Mouse (Mus musculus) neural tube, embryonic 13.5 days (tissue): ENCODE results near the gene Dtx1. TPM values are rescaled to one million over a fixed set of nuclear protein-coding genes. Genes with fewer than 3 reads are reported as not detected.

Experiments
- ATAC-seq: fragments of 200-750 bp; cut with Nextera tagmentation; 2 replicates; pipeline ENCODE4 v1.8.0; 2017; ENCODE audit warnings: low read depth, mild to moderate bottlenecking, moderate TSS enrichment, moderate library complexity
- H3K27ac ChIP-seq: fragments of 300-500 bp; sonication (generic); replicated peaks from 2 replicates; pipeline ENCODE4 v1.5.1; 2015; ENCODE audit warnings: moderate library complexity, mild to moderate bottlenecking, inconsistent platforms
- H3K27me3 ChIP-seq: fragments of 300-500 bp; sonication (generic); 2 replicates; pipeline ENCODE4 v1.6.1; 2015; ENCODE audit warnings: mild to moderate bottlenecking, inconsistent platforms
- H3K36me3 ChIP-seq: fragments of 300-500 bp; sonication (generic); 2 replicates; pipeline ENCODE4 v1.6.1; 2015; ENCODE audit warnings: mild to moderate bottlenecking, inconsistent platforms
- H3K4me1 ChIP-seq: fragments of 300-500 bp; sonication (generic); replicated peaks from 2 replicates; pipeline ENCODE4 v1.6.1; 2015; ENCODE audit warnings: inconsistent platforms
- H3K4me2 ChIP-seq: fragments of 300-500 bp; sonication (generic); 2 replicates; pipeline ENCODE4 v1.6.1; 2015; ENCODE audit warnings: inconsistent platforms, mild to moderate bottlenecking, moderate library complexity
- H3K4me3 ChIP-seq: fragments of 300-500 bp; sonication (generic); 2 replicates; pipeline ENCODE4 v1.5.1; 2015; ENCODE audit warnings: mild to moderate bottlenecking, inconsistent platforms
- H3K9ac ChIP-seq: fragments of 300-500 bp; sonication (generic); 2 replicates; pipeline ENCODE4 v1.6.1; 2015; ENCODE audit warnings: moderate library complexity, mild to moderate bottlenecking, inconsistent platforms
- H3K9me3 ChIP-seq: fragments of 300-500 bp; sonication (generic); 2 replicates; pipeline ENCODE4 v1.6.1; 2016; ENCODE audit warnings: inconsistent platforms
- WGBS: fragments of 180-500 bp; shearing (Covaris S2); methylation state at CpG from one replicate; pipeline ENCODE4 v1.1.7; 2015; 5-methylcytosine and 5-hydroxymethylcytosine counted together
- polyA plus RNA-seq: library from polyadenylated mRNA; unstranded; fragments of >200 nt; fragmentation: Nextera tagmentation; extraction: Ambion mirVana; gene quantifications from 2 replicates; pipeline ENCODE4 v1.2.1, GENCODE M21; 2015

Dtx1 gene
- polyA plus RNA-seq, 1 experiment from 2014 or later, result 37.3 TPM

- no peak for ATAC-seq
- WGBS, result 46% methylated on average over 12 of the region's 12 CpGs
- H3K27me3 ChIP-seq, result peaks cover 71% of the 10 kb centered on the region
- peak overlapping the region; percentile 46; the same call in 1 of the 2 replicates for H3K4me2 ChIP-seq
- no peak overlapping the region for H3K27ac ChIP-seq
- H3K36me3 ChIP-seq, result no peaks in the 10 kb centered on the region
- H3K9ac ChIP-seq, result no peak overlapping the region
- H3K4me1 ChIP-seq, result peaks cover 11% of the 10 kb centered on the region
- no peaks in the 10 kb centered on the region for H3K9me3 ChIP-seq
- no peak overlapping the region for H3K4me3 ChIP-seq
Observed at GRCm38 (mm10) chr5:120647814-120648491, 63.8 kb downstream of the Dtx1 start.

- Histone ChIP-seq H3K4me3 (no peak overlapping the region), H3K9me3 (no peaks in the 10 kb centered on the region), H3K9ac (no peak overlapping the region), H3K36me3 (no peaks in the 10 kb centered on the region), H3K27me3 (peaks cover 65% of the 10 kb centered on the region), H3K4me1 (peaks cover 11% of the 10 kb centered on the region), H3K27ac (no peak overlapping the region), H3K4me2 (no peak overlapping the region)
- 73% methylated on average over 4 of the region's 4 CpGs for WGBS
- ATAC-seq, result no peak
Observed at GRCm38 (mm10) chr5:120647361-120647760, 64.4 kb downstream of the Dtx1 start.

GRCm38 (mm10) chr5:120645851-120646250 lies 65.9 kb downstream of the Dtx1 start:
- Histone ChIP-seq H3K4me3 (no peak overlapping the region), H3K4me2 (no peak overlapping the region), H3K9ac (no peak overlapping the region), H3K9me3 (no peaks in the 10 kb centered on the region), H3K27ac (no peak overlapping the region), H3K36me3 (no peaks in the 10 kb centered on the region), H3K27me3 (peaks cover 51% of the 10 kb centered on the region), H3K4me1 (peaks cover 11% of the 10 kb centered on the region)
- ATAC-seq, result no peak
- WGBS, result 73% methylated on average over 6 of the region's 6 CpGs

- Histone ChIP-seq H3K36me3 (no peaks in the 10 kb centered on the region), H3K9me3 (no peaks in the 10 kb centered on the region), H3K27ac (no peak overlapping the region), H3K4me3 (no peak overlapping the region), H3K9ac (no peak overlapping the region), H3K4me2 (no peak overlapping the region), H3K27me3 (peaks cover 36% of the 10 kb centered on the region), H3K4me1 (peaks cover 9% of the 10 kb centered on the region)
- WGBS, result 77% methylated on average over 3 of the region's 3 CpGs
- ATAC-seq, result no peak
Observed at GRCm38 (mm10) chr5:120644227-120644626, 67.5 kb downstream of the Dtx1 start.

DNA sequence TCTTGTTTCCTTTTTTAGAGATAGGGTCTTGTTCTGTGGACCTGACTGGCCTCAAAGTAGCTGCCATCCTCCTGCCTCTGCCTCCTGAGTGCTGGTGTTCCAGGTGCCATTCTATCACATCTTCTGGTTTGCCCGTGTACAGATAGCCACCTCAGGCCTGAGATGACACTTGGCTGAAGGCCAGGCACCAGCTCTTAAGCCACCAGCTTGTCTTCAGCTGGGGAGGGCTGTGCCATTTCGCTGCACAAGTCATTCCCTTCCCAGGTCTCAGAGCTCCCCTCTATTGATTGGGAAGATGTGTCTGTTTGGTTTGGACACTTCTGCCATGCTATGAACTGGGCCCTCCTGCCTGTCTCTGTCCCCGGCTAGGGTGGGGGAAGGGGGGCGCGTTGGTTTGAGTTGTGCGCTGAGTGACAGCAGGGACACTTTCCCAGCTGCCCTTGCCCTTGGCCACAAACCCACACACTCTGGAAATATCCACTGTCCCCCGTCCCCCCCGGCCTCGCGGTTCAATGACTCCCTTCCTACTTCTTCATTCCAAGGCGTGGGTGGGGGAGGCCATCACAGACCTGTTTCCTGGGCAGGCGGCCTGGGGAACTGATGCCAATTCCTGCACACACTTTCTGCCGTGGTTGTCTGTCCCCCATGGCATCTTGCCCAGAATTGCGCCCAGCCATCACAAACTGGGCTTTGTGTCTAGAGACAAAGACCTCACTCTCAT lies 68.2 kb downstream of the Dtx1 start:
- no peak for ATAC-seq

DNA sequence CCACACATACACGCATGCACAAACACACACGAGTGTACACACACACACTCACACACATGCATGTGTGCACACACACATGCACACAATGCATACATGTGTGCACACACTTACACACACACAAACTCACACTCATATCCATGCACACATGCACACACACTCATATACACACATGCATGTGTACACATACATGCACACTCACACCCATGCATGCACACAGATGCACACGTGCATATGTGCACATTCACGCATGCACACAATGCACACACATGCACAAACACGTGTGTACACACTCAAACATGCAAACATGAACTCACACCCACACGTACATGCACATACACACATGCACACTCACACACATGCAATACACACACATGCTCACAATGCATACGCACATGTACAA lies 71.6 kb downstream of the Dtx1 start:
- Histone ChIP-seq H3K9ac (no peak overlapping the region), H3K9me3 (no peaks in the 10 kb centered on the region), H3K27ac (no peak overlapping the region), H3K4me3 (no peak overlapping the region), H3K27me3 (0 out of 2 replicates have a peak, but pooled peaks cover 3% of the 10 kb centered on the region), H3K4me1 (no peaks in the 10 kb centered on the region), H3K36me3 (no peaks in the 10 kb centered on the region), H3K4me2 (no peak overlapping the region)
- ATAC-seq, result no peak
- 88% methylated on average over 7 of the region's 7 CpGs for WGBS

More for the DNA sequence above, 68.2 kb downstream of the Dtx1 start:
- no peaks in the 10 kb centered on the region for H3K9me3 ChIP-seq
- H3K36me3 ChIP-seq, result no peaks in the 10 kb centered on the region
- H3K9ac ChIP-seq, result no peak overlapping the region
- 72% methylated on average over 14 of the region's 14 CpGs for WGBS
- peaks cover 29% of the 10 kb centered on the region for H3K27me3 ChIP-seq
- peaks cover 2% of the 10 kb centered on the region for H3K4me1 ChIP-seq
- H3K4me2 ChIP-seq, result no peak overlapping the region
- H3K27ac ChIP-seq, result no peak overlapping the region
- H3K4me3 ChIP-seq, result no peak overlapping the region

- WGBS, result 73% methylated on average over 5 of the region's 5 CpGs
Observed at GRCm38 (mm10) chr5:120635633-120636032, 76.1 kb downstream of the Dtx1 start.

GRCm38 (mm10) chr5:120634860-120635259 lies 76.9 kb downstream of the Dtx1 start:
- H3K27ac ChIP-seq, result no peak overlapping the region
- peaks cover 21% of the 10 kb centered on the region for H3K27me3 ChIP-seq
- H3K4me2 ChIP-seq, result no peak overlapping the region
- no peaks in the 10 kb centered on the region for H3K36me3 ChIP-seq
- no peaks in the 10 kb centered on the region for H3K4me1 ChIP-seq
- no peak overlapping the region for H3K4me3 ChIP-seq
- 34% methylated on average over 5 of the region's 5 CpGs for WGBS
- no peak overlapping the region for H3K9ac ChIP-seq
- ATAC-seq, result no peak
- no peaks in the 10 kb centered on the region for H3K9me3 ChIP-seq

More at GRCm38 (mm10) chr5:120635633-120636032, 76.1 kb downstream of the Dtx1 start:
- Histone ChIP-seq H3K4me3 (no peak overlapping the region), H3K27me3 (peaks cover 13% of the 10 kb centered on the region; the same call in 1 of the 2 replicates), H3K9me3 (no peaks in the 10 kb centered on the region), H3K4me1 (no peaks in the 10 kb centered on the region), H3K9ac (no peak overlapping the region), H3K4me2 (no peak overlapping the region), H3K27ac (no peak overlapping the region), H3K36me3 (no peaks in the 10 kb centered on the region)
- no peak for ATAC-seq

DNA sequence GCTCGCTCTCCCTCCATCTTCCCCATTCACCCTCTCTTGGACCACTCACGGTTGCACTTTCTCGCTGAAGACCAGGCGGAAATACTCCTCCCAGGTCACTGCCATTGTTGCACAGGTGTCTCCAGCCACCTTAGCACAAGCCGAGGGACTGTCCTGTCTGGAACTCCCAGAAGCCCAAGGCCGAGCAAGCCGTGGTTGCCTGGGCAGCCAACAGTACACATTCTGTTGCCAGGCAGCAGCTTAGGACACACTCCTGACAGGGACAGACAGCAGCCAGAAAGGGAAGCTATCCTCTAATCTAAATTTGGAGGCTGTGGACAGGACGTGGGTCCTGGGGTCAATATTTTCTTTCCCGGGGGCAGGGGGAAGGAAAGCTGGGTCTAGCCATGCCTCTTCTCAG lies 77.6 kb downstream of the Dtx1 start, which contains the start of gene Cfap73:
TSS of gene Cfap73 (minus strand) at position 105 of the 400 bp plus-strand sequence.
- no peaks in the 10 kb centered on the region for H3K9me3 ChIP-seq
- H3K36me3 ChIP-seq, result no peaks in the 10 kb centered on the region
- no peak for ATAC-seq
- no peak within 1 kb of the TSS for H3K4me3 ChIP-seq
- no peak within 1 kb of the TSS for H3K9ac ChIP-seq
- 63% methylated on average over 9 of the region's 9 CpGs for WGBS
- H3K27ac ChIP-seq, result no peak within 1 kb of the TSS
- H3K27me3 ChIP-seq, result peaks cover 26% of the 10 kb centered on the region
- no peaks in the 10 kb centered on the region for H3K4me1 ChIP-seq
- H3K4me2 ChIP-seq, result no peak within 1 kb of the TSS

DNA sequence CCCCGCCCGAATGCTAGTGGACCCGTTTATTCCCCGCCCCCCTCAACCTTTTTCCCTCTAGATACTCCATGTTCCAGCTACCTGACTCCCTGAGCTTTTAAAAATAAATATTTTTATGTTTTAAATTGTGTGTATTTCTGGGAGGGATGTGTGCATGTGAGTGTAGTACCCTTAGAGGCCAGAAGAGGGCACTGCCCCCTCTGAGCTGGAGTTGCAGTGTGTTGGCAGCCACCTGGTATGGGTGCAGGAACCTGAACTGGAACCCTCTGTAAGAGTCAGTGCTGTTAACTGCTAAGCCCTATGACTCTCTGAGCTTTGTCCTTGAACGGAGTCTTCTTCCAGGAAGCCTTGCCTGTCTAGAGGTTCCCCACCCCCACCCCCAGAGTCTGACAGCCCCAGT lies 79.8 kb downstream of the Dtx1 start:
- H3K9me3 ChIP-seq, result no peaks in the 10 kb centered on the region
- peaks cover 6% of the 10 kb centered on the region; the same call in 1 of the 2 replicates for H3K4me1 ChIP-seq
- no peak overlapping the region for H3K9ac ChIP-seq
- no peak for ATAC-seq
- peaks cover 26% of the 10 kb centered on the region for H3K27me3 ChIP-seq
- WGBS, result 84% methylated on average over 5 of the region's 5 CpGs
- H3K36me3 ChIP-seq, result peaks cover 17% of the 10 kb centered on the region
- no peak overlapping the region for H3K4me2 ChIP-seq
- no peak overlapping the region for H3K4me3 ChIP-seq
- no peak overlapping the region for H3K27ac ChIP-seq

DNA sequence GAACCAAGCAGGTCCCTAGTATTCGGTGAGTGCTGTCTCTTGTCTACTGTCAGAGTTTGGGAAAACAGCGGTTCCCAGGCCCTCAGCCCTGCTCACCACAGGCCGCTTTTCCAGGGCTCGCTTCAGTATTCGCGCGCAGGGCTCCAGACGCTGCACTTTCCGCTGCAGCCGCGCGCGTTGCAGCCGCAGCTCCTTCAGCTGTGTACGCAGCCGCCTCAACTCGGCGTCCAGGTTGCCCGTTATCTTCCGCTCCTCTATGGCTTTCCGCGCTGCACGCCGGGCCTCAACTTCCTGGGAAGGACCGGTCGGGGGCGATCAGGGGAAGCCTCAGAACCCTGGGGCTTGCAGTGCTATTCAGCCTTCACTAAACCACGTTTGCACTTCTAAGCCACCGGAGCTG lies 80.6 kb downstream of the Dtx1 start:
- Histone ChIP-seq H3K4me2 (peak overlapping the region; percentile 45), H3K4me1 (peaks cover 6% of the 10 kb centered on the region; the same call in 1 of the 2 replicates), H3K9me3 (no peaks in the 10 kb centered on the region), H3K27me3 (peaks cover 26% of the 10 kb centered on the region), H3K9ac (peak overlapping the region; percentile 43; the same call in 1 of the 2 replicates), H3K36me3 (peaks cover 24% of the 10 kb centered on the region), H3K27ac (no peak overlapping the region), H3K4me3 (no peak overlapping the region; the same call in 1 of the 2 replicates)
- no peak for ATAC-seq
- 6% methylated on average over 29 of the region's 29 CpGs for WGBS
